Mouse (Mus musculus) forebrain, embryonic 14.5 days (tissue): ENCODE data around the gene Uhrf1bp1. TPM values are rescaled to one million over a fixed set of nuclear protein-coding genes. Genes with fewer than 3 reads are reported as not detected.

Experiments used
- ATAC-seq: fragments of 200-750 bp; cut with Nextera tagmentation; 2 replicates; pipeline ENCODE4 v1.8.0; 2017; ENCODE audit warnings: mild to moderate bottlenecking, moderate library complexity
- DNase-seq: peaks from one replicate; pipeline ENCODE4 v3.0.0-alpha.2; 2015; ENCODE audit warnings: low spot score
- H3K27ac ChIP-seq: fragments of 300-500 bp; sonication (generic); 2 replicates; pipeline ENCODE4 v1.5.1; 2014; ENCODE audit warnings: low read depth, mild to moderate bottlenecking, control low read depth, low read length, moderate library complexity
- H3K27me3 ChIP-seq: fragments of 300-500 bp; sonication (generic); replicated peaks from 2 replicates; pipeline ENCODE4 v1.6.1; 2014; ENCODE audit warnings: low read length, control low read depth, mixed read lengths; ENCODE audit not compliant: control insufficient read depth, insufficient read depth
- H3K36me3 ChIP-seq: fragments of 300-500 bp; sonication (generic); 2 replicates; pipeline ENCODE4 v1.6.1; 2014; ENCODE audit warnings: low read length, control low read depth; ENCODE audit not compliant: control insufficient read depth, insufficient read depth
- H3K4me1 ChIP-seq: fragments of 300-500 bp; sonication (generic); 2 replicates; pipeline ENCODE4 v1.6.1; 2014; ENCODE audit warnings: antibody characterized with exemption, low read length, control low read depth; ENCODE audit not compliant: control insufficient read depth, insufficient read depth
- H3K4me2 ChIP-seq: fragments of 300-500 bp; sonication (generic); 2 replicates; pipeline ENCODE4 v1.6.1; 2014; ENCODE audit warnings: mild to moderate bottlenecking, control low read depth, low read length
- H3K4me3 ChIP-seq: fragments of 300-500 bp; sonication (generic); 2 replicates; pipeline ENCODE4 v1.5.1; 2014; ENCODE audit warnings: low read depth, low read length, control low read depth
- H3K9ac ChIP-seq: fragments of 300-500 bp; sonication (generic); 2 replicates; pipeline ENCODE4 v1.6.1; 2014; ENCODE audit warnings: mild to moderate bottlenecking, low read length, control low read depth, moderate library complexity
- H3K9me3 ChIP-seq: fragments of 300-500 bp; sonication (generic); replicated peaks from 2 replicates; pipeline ENCODE4 v1.6.1; 2016; ENCODE audit warnings: low read length, control low read depth, mixed read lengths; ENCODE audit not compliant: control insufficient read depth
- WGBS: fragments of 180-500 bp; shearing (Covaris S2); extraction: QIAGEN DNeasy Blood & Tissue Kit; methylation state at CpG from one replicate; pipeline ENCODE4 v1.1.7; 2014; 5-methylcytosine and 5-hydroxymethylcytosine counted together
- polyA plus RNA-seq: library from polyadenylated mRNA; unstranded; fragments of >200 nt; fragmentation: Nextera tagmentation; extraction: Ambion mirVana; gene quantifications from 2 replicates; pipeline ENCODE4 v1.2.1, GENCODE M21; 2014

Gene Uhrf1bp1
- polyA plus RNA-seq, 1 experiment from 2014 or later = 4.3 TPM

- H3K9ac ChIP-seq = no peak overlapping the region
- DNase-seq (no peak), ATAC-seq (no peak)
- H3K27me3 ChIP-seq = no peaks in the 10 kb centered on the region
- peaks cover 11% of the 10 kb centered on the region for H3K4me1 ChIP-seq
- no peak overlapping the region for H3K4me2 ChIP-seq
- no peak overlapping the region for H3K27ac ChIP-seq
- no peak overlapping the region for H3K4me3 ChIP-seq
- no peaks in the 10 kb centered on the region for H3K36me3 ChIP-seq
- WGBS = 84% methylated on average over 2 of the region's 2 CpGs
- H3K9me3 ChIP-seq = no peaks in the 10 kb centered on the region
Measured at GRCm38 (mm10) chr17:27947155-27947554, 90.9 kb downstream of the Uhrf1bp1 start.

Other genes with a start within 250 kb of the Uhrf1bp1 start
- 175 and 178 TPM in 2 replicates for gene Nudt3, start 232.9 kb upstream of the Uhrf1bp1 start, polyA plus RNA-seq
- gene RPS10-NUDT3, start 221.2 kb upstream of the Uhrf1bp1 start, polyA plus RNA-seq = not detected in 2 replicates
- gene Rps10, start 219.8 kb upstream of the Uhrf1bp1 start, polyA plus RNA-seq = 603 and 789 TPM in 2 replicates
- 22.2 and 25.2 TPM in 2 replicates for gene Pacsin1, start 200.9 kb upstream of the Uhrf1bp1 start, polyA plus RNA-seq
- 0.44 TPM in 1 of 2 replicates, not detected in the other for gene Spdef, start 127.5 kb upstream of the Uhrf1bp1 start, polyA plus RNA-seq
- gene D17Wsu92e, start 35.8 kb upstream of the Uhrf1bp1 start, polyA plus RNA-seq = 9.8 and 10.2 TPM in 2 replicates
- 301 and 338 TPM in 2 replicates for gene Snrpc, start 18.3 kb upstream of the Uhrf1bp1 start, polyA plus RNA-seq
- 39.4 and 40.3 TPM in 2 replicates for gene Anks1, start 52.9 kb downstream of the Uhrf1bp1 start, polyA plus RNA-seq
- 65.2 and 66.1 TPM in 2 replicates for gene Taf11, start 53.4 kb downstream of the Uhrf1bp1 start, polyA plus RNA-seq
- 1.6 TPM in 2 replicates for gene Tcp11, start 224.2 kb downstream of the Uhrf1bp1 start, polyA plus RNA-seq